Mouse (Mus musculus): Measurements from ENCODE around the gene St8sia4.
"Not testable (repeated sequence)": the region's sequence is repeated elsewhere in the genome, so short reads cannot be mapped to it uniquely, and the experiment has no call there.

Gene St8sia4

DNA sequence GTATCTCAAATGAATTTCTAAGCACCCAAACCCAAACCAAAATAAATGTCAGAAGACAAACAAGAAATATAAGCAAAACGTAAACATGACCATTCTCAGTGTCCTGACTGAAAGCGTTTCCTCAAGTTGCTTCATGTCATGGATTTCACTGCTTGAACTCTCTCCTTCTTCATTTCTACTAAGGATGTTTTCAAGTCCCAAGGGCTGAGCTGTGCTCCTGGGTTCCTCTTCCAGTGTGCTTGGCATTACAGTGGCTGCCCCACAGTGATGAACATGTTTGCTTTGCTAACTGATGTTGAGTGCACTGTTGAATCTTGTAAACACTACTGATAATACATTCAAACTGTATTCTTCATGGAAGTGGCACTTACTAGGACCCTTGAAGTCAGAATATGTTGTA lies 76.3 kb downstream of the St8sia4 start:
- DNase-seq (ENCODE audit: low read depth), result no peak

DNA sequence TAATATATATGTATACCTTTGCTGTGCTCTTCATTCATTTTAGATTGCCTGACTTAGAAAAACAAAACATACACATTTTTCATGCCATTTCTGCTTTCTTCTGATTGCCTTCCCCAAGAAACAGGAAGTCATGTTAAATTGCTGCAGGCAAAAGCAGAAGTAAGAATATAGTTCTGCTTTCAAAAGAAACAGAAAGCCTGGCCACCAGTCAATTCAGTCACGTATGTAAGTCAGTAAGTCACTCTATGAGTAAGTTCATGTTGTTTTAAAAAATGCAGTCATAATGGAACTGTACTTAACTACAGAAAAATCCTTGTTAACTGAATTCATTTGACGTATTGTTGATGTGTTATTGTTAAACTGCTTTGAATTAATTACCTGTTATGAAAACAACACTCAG lies 77.3 kb downstream of the St8sia4 start:
- DNase-seq (ENCODE audit: low read depth), result no peak

DNA sequence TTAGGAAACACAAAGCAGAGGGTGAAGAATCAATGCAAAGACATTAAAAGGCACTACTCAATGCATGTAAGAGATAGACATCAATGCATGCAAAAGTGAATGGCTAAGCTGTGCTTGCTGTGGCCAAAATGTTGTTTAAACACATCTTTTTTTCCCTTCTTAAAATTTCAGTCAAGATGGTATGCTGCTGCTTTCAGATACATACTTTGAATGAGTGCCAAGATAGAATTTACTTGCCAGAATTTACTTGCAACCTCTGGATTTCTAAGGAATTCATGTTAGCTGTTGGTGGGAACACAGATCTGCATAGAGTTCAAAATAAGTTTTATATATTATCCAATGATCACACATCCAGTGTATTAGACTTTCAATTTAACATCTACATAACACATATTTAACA lies 77.9 kb downstream of the St8sia4 start:
- no peak for DNase-seq (ENCODE audit: low read depth)

DNA sequence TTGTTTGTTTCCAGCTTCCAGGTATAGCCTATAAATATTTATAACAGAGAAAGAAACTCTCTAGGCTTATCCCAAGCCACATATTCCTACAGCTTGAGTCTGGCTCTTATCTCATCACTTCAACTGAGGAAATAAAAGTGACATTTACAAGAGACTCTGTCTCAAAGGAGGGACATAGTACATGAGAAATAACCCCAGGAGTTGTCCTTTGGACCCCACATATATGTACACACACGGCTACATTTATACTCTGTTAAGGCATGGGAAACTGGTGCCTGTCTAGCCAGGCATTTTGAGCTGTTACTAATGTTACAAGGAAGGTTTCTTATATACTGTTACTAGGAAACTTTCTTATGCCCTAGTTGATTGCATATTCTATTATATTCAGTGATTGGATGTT lies 84.1 kb downstream of the St8sia4 start:
- no peak for DNase-seq (ENCODE audit: low read depth)

DNA sequence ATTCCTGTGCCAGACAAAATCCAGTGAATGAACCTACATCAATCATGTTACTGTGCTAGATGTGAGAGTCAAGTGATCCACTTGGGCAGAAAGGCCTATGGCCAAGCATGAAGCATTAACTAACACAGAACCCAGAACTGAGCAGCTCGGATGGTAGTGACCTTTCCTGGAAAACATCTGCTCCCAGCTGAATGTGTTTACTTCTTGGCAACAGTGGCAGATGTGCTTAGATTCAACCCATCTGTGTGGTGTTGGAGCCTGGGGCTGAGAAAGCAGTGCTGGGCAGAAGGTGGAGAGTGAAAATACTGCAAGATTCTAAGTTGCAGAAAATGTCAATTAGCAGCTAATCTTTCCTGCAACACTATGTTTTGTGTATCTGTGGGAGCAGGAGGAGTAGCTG lies 85.1 kb downstream of the St8sia4 start:
- DNase-seq (ENCODE audit: low read depth), result no peak

DNA sequence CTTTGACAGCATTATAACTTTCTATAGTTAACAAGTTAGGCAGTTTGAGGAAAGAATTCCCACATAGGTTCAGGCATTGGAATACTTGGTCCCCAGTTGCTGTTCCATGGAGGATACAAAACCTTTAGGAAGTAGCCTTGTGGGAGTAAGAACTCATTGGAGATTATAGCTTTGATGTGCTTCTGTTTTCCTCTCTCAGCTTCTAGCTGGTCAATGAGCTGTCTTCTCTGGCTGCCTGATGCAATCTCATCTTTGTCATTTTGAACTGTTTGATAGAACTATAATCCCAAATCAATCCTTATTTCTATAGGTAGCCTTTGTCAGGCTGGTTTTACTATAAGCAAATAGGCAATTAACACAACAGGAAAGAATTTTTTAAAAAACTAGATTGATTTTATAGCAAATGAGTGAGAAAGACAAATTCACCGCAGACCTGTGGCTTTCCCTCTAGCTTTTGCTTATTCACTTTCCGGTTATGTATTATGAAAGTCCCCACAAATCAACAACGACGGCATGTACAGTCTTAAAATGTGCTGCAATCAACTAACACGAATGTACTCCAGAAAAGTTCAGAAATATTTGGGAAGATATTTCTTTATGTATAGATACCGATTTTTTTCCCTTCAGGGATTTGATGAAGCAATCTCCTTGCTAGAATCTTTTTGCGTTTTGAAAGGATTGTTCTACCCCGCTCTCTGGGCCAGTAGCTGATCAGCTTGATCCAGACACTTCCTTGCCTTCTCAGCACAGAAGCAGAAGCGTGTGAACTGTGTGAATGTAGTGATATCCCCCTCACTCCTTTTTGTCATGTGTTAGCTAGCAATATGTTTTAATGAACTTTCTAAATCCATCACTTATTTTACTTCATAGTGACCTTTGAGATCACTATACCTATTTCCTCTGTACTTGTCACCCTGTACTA lies 94.5 kb downstream of the St8sia4 start:
- no peak for DNase-seq (ENCODE audit: low read depth)

DNA sequence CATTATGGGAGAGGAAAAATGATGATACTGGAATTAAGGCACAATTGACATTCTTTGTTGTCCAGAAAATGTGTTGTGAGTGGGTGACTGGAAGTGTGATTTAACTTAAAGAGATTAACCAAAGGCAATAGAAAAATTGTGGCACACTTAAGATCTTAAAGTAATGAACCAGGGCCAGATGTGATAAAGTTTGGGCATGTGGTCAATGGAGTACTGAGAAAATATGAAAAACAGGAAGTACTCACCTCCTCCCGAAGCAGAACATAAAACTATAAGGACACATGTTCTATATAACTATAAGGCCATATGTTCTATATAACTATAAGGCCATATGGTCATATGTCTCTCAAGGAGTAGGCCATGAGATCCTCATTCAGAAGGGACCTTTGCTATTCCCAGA lies 96.3 kb downstream of the St8sia4 start:
- no peak for DNase-seq (ENCODE audit: low read depth)

DNA sequence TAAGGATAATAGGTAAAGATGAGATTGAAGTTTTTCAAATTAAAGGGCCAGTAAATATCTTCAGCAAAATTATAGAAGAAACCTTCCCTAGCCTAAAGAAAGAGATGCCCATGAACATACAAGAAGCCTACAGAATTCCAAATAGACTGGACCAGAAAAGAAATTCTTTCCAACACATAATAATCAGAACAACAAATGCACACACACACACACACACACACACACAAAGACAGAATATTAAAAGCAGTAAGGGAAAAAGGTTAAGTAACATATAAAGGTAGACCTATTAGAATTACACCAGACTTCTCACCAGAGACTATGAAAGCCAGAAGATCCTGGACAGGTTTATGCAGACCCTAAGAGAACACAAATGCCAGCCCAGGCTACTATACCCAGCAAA lies 112.8 kb downstream of the St8sia4 start:
- DNase-seq (ENCODE audit: low read depth), result not testable (repeated sequence)

DNA sequence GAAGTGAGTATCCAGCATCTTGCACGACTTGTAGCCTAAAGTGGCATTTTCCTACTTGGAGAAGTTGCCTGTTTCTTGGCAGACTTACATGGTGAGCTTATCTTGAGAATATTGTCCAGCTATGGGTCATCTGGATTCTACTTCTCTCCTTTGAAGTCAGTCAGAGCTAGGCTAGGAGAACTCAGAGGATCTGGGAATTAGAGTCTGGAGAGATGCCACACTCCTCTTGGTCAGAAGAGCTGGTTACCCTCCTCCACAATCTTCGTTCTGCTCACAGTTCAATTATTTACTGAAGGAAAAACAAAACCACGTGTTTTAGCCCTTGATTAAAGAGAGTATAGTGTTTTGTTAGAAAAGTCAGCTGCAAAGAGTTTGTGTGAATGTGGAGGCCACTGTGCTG lies 125.9 kb downstream of the St8sia4 start:
- DNase-seq (ENCODE audit: low read depth), result no peak

All from fibroblast of lung, adult 2 months (primary cell).